Mouse (Mus musculus): Measurements from ENCODE around the gene Ubr4.
A peak's percentile ranks its signal among the peaks of the same experiment; 100 is the strongest.

Ubr4 gene

DNA sequence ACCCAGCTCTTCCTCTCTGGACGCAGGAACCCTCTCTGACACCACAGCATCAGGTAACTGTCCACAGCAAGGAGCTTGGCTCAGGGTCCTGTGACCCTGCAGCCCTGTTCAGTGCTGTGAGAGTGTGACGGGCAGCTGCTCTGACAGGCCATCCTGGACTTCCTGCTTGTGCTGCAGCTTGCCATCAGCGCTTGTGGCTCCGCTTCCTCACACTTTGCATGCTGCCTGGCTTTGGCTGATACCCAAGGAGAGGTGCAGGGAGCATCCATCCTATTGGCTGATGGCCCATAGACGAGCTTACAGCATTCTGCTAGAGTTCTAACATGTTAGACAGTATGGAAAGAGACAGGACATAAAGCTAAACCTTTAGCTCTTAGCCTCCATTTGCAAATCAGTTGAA is 88.8 kb downstream of the Ubr4 start:
- DNase-seq = peak; percentile 74

- DNase-seq = peak; percentile 54
Observed at GRCm38 (mm10) chr4:139441806-139442205, 89.4 kb downstream of the Ubr4 start.

- peak; percentile 35 for DNase-seq
Observed at GRCm38 (mm10) chr4:139442391-139443355, 90.3 kb downstream of the Ubr4 start.

DNA sequence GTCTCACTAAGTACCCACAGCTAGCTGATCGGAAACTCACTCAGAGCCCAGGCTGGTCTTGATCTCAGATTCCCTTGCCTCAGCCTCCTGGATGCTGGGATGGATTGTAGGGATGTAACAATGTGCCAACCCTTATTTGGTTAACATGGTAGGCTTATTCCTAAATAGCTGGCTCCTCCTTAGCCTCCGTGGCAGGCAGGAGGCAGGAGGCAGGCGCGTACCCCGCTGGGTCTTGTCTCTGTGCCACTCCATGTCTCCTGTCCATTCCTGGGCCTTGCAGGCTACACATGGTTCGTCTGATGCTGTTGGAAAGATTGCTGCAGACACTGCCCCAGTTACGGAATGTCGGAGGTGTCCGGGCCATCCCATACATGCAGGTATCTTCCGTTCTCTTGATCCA is 91.9 kb downstream of the Ubr4 start:
- peak; percentile 94 for DNase-seq

GRCm38 (mm10) chr4:139446176-139446575 is 93.8 kb downstream of the Ubr4 start:
- DNase-seq = no peak

GRCm38 (mm10) chr4:139446731-139447675 is 94.6 kb downstream of the Ubr4 start:
- peak; percentile 43 for DNase-seq

DNA sequence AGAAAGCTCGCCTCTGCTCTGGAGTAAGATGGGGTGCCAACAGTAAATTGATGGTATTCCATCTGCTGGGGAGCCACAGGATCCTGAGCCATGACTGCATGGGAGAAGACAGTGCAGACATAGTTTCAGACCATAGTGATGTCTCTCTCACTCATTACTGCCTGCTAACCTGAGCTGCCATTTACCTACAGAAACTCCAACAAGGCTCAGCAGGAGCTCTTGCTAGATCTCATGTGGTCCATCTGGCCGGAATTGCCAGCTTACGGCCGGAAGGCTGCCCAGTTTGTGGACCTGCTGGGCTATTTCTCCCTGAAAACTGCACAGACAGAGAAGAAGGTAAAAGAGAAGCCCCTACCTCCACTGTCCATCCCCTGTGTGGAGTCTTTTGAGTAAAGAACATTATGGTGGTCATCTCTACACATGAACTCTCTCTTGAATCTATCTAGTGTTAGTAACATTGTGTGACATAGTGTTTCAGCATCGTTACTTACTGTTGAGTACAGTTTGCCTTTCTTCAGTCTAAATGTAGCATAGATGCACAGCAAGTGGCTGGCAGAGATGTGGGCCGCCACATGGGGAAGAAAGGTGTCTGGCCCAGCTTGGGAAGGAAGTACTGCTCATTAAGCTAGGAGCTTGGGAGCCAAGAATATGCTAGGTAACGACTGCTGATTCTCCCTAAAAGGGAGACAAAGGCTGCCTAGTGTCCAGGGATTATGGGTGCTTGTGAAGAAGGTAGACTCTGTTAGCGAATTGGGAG is 100.7 kb downstream of the Ubr4 start:
- DNase-seq = peak; percentile 79

- DNase-seq = no peak
Observed at GRCm38 (mm10) chr4:139454339-139454738, 101.9 kb downstream of the Ubr4 start.

GRCm38 (mm10) chr4:139459970-139460369 is 107.6 kb downstream of the Ubr4 start:
- no peak for DNase-seq

DNA sequence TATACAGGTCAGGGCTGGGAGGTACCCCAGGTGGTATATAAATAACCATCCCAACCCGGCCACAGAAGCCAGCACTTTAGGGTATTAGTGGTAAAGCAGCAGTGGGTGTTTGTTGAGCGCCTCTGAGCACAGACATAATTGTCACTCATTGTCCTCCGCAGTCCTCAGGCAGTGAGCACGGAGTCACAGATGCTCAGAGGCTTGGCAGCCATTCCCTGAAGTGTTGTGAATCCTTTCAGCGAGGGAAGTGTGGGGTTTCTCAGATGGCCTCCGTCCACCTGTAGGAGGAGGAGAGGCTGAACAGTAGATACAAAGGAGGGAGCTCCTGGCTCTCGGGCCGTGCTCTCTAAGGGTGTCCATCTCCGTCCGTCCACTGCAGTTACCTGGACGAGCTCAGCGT is 111.8 kb downstream of the Ubr4 start:
- DNase-seq = no peak

GRCm38 (mm10) chr4:139466541-139466940 is 114.1 kb downstream of the Ubr4 start:
- DNase-seq = peak; percentile 79

GRCm38 (mm10) chr4:139470198-139470597 is 117.8 kb downstream of the Ubr4 start:
- peak; percentile 87 for DNase-seq

DNA sequence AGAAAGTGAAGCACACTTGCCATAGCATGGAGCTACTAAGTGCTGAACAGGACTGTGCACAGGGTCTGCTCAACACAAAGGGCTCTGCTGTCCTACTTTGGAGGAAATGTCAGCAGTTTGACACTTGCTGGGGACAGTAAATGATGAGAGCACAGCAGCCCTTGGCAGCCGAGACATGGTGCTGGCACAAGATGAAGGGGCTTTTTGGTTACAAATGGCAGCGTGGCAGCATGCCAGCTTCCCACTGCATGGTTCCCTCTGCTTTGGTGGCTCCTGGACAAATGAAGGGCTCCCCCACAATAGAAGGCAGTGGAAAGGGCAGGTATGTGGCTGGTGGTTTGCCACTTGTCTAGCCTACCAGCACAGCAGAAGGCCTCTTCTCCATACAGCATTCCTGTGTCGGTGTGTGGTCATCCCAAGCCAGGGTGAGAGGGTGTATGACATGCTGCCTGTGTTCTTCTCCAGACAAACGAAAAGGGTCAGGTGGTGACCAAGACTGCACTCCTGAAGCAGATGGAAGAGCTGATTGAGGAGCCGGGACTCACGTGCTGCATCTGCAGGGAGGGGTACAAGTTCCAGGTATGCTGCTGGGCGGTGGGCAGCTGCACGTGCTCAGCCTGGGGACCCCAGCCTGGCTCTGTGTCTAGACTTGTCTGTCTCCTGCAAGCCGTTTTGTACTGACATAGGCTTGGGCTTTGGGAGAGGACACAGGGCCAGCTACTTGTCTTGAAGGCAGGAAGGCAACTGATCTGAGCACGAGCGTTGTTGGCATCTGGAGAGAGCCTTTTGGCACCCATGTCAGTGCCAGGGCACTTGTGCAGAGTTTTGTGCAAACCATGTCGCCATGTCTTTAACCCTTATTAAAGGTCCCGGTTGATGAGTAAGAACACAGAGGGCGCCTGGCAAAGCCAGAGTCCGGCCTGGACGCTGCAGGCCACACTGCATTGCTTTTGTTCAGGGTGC is 124.5 kb downstream of the Ubr4 start:
- DNase-seq = peak; percentile 62

DNA sequence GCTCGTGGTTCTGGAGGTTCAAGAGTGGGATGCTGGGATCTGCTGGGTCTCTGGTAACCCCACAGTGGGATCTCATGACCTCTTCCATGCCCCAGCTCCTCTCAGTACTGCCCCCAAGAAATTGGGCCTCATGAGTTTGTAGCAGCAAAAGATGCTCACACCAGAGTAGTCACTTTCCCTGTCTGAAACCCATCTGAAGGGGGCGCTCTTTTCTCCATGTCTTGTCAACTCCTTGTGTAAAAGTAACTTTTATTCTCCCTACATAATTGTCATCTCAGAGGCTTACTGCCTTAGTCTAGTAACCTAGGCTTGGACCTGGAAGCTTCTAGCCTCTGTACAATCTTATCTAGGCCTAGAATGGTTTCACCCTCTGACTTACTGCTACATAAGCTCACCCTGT is 125.6 kb downstream of the Ubr4 start:
- DNase-seq = no peak

DNA sequence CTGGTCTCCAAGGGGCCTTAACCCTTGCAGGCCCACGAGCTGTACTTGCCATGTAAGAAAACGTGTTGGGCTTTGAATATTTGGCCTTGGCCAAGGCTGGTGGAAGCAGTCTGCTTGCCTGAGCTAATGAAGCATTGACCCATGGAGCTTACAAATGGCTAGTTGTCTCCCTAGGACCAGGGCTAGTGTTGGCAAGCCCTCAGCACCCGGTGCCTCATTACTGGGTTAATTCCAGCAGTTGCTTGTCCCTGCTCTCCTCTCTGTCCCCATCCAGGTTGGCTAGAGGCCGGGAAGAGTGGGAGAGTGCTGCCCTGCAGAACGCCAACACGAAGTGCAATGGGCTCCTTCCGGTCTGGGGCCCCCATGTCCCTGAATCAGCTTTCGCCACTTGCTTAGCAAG is 126.8 kb downstream of the Ubr4 start:
- DNase-seq = peak; percentile 70

DNA sequence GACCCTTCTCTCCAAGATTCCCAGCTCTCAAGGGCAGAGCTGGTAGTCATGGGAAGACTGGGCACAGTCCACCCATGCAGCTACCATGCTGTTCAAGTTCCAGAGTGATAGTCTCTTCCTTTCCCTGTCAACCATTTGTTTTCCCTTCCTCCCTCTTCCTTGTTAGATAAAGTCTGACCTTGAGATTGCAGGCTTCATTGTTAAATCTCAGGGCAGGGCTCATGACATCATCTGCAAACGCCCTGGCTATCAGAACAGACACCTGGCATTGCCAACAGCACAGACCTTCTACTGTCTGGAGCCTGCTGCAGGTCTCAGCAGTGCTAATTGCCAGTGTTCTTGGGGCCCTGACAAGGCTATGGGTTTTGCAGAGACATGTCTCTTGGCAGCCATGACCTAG is 129.0 kb downstream of the Ubr4 start:
- no peak for DNase-seq

DNA sequence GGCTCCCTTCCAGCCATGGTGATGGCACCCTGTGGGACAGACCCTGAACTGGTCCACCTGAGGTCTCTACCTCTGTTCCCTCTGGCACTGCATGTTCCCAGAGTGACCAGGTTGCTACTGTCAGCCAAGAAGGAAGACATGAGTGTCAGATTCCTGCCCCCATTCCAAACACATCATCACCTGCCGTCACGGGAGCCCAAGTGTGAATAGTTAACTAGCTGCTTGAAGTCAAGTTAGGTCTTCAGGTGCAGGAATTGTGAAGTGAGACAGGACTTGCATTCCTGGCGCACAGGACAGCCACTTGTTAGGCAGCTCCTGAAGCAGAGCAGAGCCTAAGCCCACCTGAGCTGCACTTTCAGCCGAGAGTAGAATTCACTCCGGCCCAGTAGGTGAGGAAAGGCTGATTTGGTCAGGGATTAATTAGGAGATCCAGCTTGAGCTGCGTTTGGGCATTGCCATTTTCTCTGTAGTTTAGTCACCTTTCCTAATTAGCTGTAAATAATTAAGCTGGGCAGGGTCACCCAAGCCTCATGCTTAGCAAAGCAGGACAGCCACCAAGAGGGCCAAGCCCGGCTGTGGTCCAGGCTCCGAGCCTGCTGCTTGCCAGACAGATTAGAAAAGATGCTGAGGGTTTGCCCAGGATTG is 131.2 kb downstream of the Ubr4 start:
- DNase-seq = no peak

DNA sequence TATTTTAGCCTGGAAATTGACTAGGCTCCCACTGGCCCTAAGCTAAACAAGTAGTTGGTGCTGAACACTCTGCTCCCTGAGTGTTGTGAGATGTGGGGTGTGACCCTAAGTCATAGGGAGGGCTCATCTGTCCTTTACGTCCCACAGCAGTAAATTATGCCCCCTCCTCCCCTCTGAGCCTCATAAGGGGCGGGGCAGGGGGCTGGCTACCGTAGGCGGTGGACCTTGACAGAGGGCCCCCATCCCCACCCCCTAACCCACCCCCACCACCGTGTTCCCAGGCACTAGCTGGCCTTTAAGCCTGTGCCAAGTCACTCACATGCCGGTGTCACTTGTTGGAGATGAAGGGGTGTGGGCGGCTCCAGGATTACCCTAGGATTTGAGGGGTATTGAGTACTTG is 132.1 kb downstream of the Ubr4 start:
- no peak for DNase-seq

- DNase-seq = no peak
Observed at GRCm38 (mm10) chr4:139487085-139487484, 134.7 kb downstream of the Ubr4 start.

GRCm38 (mm10) chr4:139488325-139488724 is 135.9 kb downstream of the Ubr4 start:
- peak; percentile 11 for DNase-seq

GRCm38 (mm10) chr4:139489946-139490345 is 137.5 kb downstream of the Ubr4 start:
- DNase-seq = peak; percentile 92
